Comparison of ENCODE assay signal across 10 mouse cellular contexts in genomic region chr2:145784246-145784935, GRCm38 (mm10).
DNase-seq lines count a peak whose midpoint lies in the region; ATAC-seq and TF ChIP-seq lines count a peak whose summit lies in the region.
"Had no signal": no experiment of that assay in that cellular context is flagged by ENCODE, and none has a peak within 500 bp of the region (broad histone marks: within the 10 kb centered on the region; RNA-seq: fewer than 3 reads in every experiment).

No protein-coding gene starts in this region.

- ATAC-seq in intestine, embryonic 16.5 days = no peak
- ATAC-seq: forebrain, embryonic 13.5 days had no signal

- peak; percentile 10 to 17 for DNase-seq in frontal cortex, postnatal 14 days (ENCODE audit: low spot score in 2 of 2)
- no peak for DNase-seq in frontal cortex, postnatal 25 days (ENCODE audit: low spot score in 2 of 2)
- peak; percentile 37 for DNase-seq in left cerebral cortex, postnatal 4 days
- DNase-seq in left cerebral cortex, adult 11 months (ENCODE audit: low spot score) = no peak
- DNase-seq in lung, postnatal 36 days = peak; percentile 54
- DNase-seq in left cerebral cortex, adult 2 months (ENCODE audit: extremely low spot score in 1 of 2, low spot score in 2 of 2) = no peak
- DNase-seq in T-cell, adult 2 months (ENCODE audit: low spot score) = no peak
- DNase-seq: B cell, adult 2 months had no signal

- no peak for TF ChIP-seq CTCF in left cerebral cortex, adult 2 months (IDR thresholded peaks at IDR 0.05)

- no peaks in the 10 kb centered on the region for H3K27me3 ChIP-seq in intestine, embryonic 16.5 days (replicated peaks; ENCODE audit: control insufficient read depth, insufficient read depth, low read length)
- H3K27me3 ChIP-seq: forebrain, embryonic 13.5 days had no signal

- peak overlapping the region; percentile 40 for H3K27ac ChIP-seq in intestine, embryonic 16.5 days (ENCODE audit: low read length)
- no peak overlapping the region for H3K27ac ChIP-seq in left cerebral cortex, adult 2 months
- H3K27ac ChIP-seq: forebrain, embryonic 13.5 days had no signal

- no peak overlapping the region for H3K4me3 ChIP-seq in intestine, embryonic 16.5 days (ENCODE audit: low read length)
- no peak overlapping the region for H3K4me3 ChIP-seq in left cerebral cortex, adult 2 months
- H3K4me3 ChIP-seq: forebrain, embryonic 13.5 days had no signal

- no peak overlapping the region for H3K4me2 ChIP-seq in intestine, embryonic 16.5 days (ENCODE audit: low read depth, low read length)
- H3K4me2 ChIP-seq: forebrain, embryonic 13.5 days had no signal

- H3K9me3 ChIP-seq in intestine, embryonic 16.5 days (ENCODE audit: control insufficient read depth, low read length) = no peaks in the 10 kb centered on the region
- H3K9me3 ChIP-seq: forebrain, embryonic 13.5 days had no signal

- H3K36me3 ChIP-seq in intestine, embryonic 16.5 days (ENCODE audit: control insufficient read depth, insufficient read depth, low read length) = no peaks in the 10 kb centered on the region

- WGBS in intestine, embryonic 16.5 days = 37% methylated on average over 13 of the region's 13 CpGs

- intact Hi-C loops in left cerebral cortex, postnatal 4 days (cut with DNase I) = no loop called here
- intact Hi-C loops in left cerebral cortex, adult 2 months (cut with DNase I) = no loop called here

- no peak overlapping the region for H3K9ac ChIP-seq in intestine, embryonic 16.5 days (ENCODE audit: low read depth, low read length)
- H3K9ac ChIP-seq: forebrain, embryonic 13.5 days had no signal

- H3K4me1 ChIP-seq in intestine, embryonic 16.5 days (ENCODE audit: control insufficient read depth, insufficient read depth, low read length) = peaks cover 23% of the 10 kb centered on the region

Comparison
In these comparisons a context has a peak if more than half of its experiments do, and no peak if none do; other contexts are left out.
1. DNase-seq: peak in frontal cortex, postnatal 14 days (2 of 2), left cerebral cortex, postnatal 4 days (single experiment) and lung, postnatal 36 days (single experiment); none in frontal cortex, postnatal 25 days (0 of 2), left cerebral cortex, adult 11 months (single experiment), left cerebral cortex, adult 2 months (0 of 2) and T-cell, adult 2 months (single experiment).